Mouse (Mus musculus) ES-Bruce4 (cell line): ENCODE measurements around the gene Clcn6. TPM values are rescaled to one million over a fixed set of nuclear protein-coding genes. Genes with fewer than 3 reads are reported as not detected.

ENCODE experiments used
- H3K27ac ChIP-seq: 2 replicates; pipeline ENCODE4 v1.5.1; 2012; ENCODE audit warnings: low read length, inconsistent platforms; ENCODE audit not compliant: insufficient read depth
- H3K27me3 ChIP-seq: 2 replicates; pipeline ENCODE4 v1.6.1; 2012; ENCODE audit warnings: mild to moderate bottlenecking, low read length, inconsistent platforms; ENCODE audit not compliant: control insufficient read depth, poor library complexity, insufficient read depth, severe bottlenecking
- H3K36me3 ChIP-seq: 2 replicates; pipeline ENCODE4 v1.6.1; 2012; ENCODE audit warnings: inconsistent platforms, mild to moderate bottlenecking, low read length, moderate library complexity; ENCODE audit not compliant: control insufficient read depth, poor library complexity, insufficient read depth, severe bottlenecking
- H3K4me1 ChIP-seq: one replicate; pipeline ENCODE4 v1.8.1; 2011; ENCODE audit warnings: low read length; ENCODE audit not compliant: control insufficient read depth, insufficient read depth
- H3K4me3 ChIP-seq: 2 replicates; pipeline ENCODE4 v1.5.1; 2011; ENCODE audit warnings: low read depth, mild to moderate bottlenecking, low read length
- H3K9ac ChIP-seq: 2 replicates; pipeline ENCODE4 v1.6.1; 2012; ENCODE audit warnings: low read depth, mild to moderate bottlenecking, inconsistent platforms; ENCODE audit not compliant: poor library complexity, severe bottlenecking
- H3K9me3 ChIP-seq: replicated peaks from 2 replicates; pipeline ENCODE4 v1.6.1; 2012; ENCODE audit warnings: mild to moderate bottlenecking, low read length, inconsistent platforms; ENCODE audit not compliant: control insufficient read depth, poor library complexity, insufficient read depth, severe bottlenecking
- CTCF ChIP-seq: IDR thresholded peaks from one replicate; pipeline ENCODE4 v1.8.1; 2011; ENCODE audit warnings: low read depth, low read length
- EP300 ChIP-seq: IDR thresholded peaks from 2 replicates; pipeline ENCODE4 v1.6.1; 2011; ENCODE audit warnings: low read depth, low read length; ENCODE audit not compliant: insufficient read depth
- POLR2A ChIP-seq: IDR thresholded peaks from one replicate; pipeline ENCODE4 v1.8.1; 2011; ENCODE audit warnings: low read length; ENCODE audit not compliant: insufficient read depth
- polyA plus RNA-seq: library from polyadenylated mRNA; stranded (reverse); fragments of >200 nt; gene quantifications from 2 replicates; pipeline ENCODE4 v1.2.4, GENCODE M21; 2011; ENCODE audit warnings: low read depth; ENCODE audit not compliant: missing spikeins, insufficient read depth, insufficient read length

Gene Clcn6
- polyA plus RNA-seq, 1 experiment: 16.7 TPM

- Histone ChIP-seq H3K9ac (no peak overlapping the region), H3K4me1 (no peaks in the 10 kb centered on the region), H3K4me3 (no peak overlapping the region), H3K27ac (no peak overlapping the region), H3K36me3 (no peaks in the 10 kb centered on the region), H3K27me3 (no peaks in the 10 kb centered on the region), H3K9me3 (no peaks in the 10 kb centered on the region)
- TF ChIP-seq CTCF (no peak), POLR2A (no peak), EP300 (no peak)
Measured at GRCm38 (mm10) chr4:147969337-147969736, 69.3 kb downstream of the Clcn6 start.

- no peak overlapping the region for H3K9ac ChIP-seq
- TF ChIP-seq EP300 (no peak), CTCF (no peak), POLR2A (no peak)
- no peaks in the 10 kb centered on the region for H3K9me3 ChIP-seq
- H3K27me3 ChIP-seq: no peaks in the 10 kb centered on the region
- no peak overlapping the region for H3K4me3 ChIP-seq
- H3K36me3 ChIP-seq: no peaks in the 10 kb centered on the region
- no peaks in the 10 kb centered on the region for H3K4me1 ChIP-seq
- no peak overlapping the region for H3K27ac ChIP-seq
Measured at GRCm38 (mm10) chr4:147968816-147969215, 69.8 kb downstream of the Clcn6 start.

DNA sequence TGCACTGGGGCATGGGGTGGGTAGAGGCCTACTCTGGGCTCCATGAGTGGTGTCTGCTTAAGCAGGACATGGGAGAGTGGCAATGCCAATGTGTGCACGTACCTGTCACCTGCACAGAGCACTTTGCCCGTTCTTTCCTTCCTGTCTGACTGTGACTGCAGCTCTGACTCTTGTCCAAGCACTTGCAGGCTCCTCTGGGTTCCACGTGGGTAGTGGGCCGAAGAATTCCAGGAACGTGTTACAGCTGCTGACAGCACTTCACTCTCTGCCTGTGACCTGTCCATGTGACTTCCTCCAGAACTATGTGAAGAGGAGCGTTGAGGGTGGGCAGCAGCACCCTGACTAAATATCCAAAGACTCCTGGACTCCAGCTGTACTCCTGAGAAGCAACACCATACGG lies 72.9 kb downstream of the Clcn6 start:
- Histone ChIP-seq H3K9ac (no peak overlapping the region), H3K9me3 (no peaks in the 10 kb centered on the region), H3K27me3 (no peaks in the 10 kb centered on the region), H3K36me3 (no peaks in the 10 kb centered on the region), H3K27ac (no peak overlapping the region), H3K4me1 (no peaks in the 10 kb centered on the region), H3K4me3 (no peak overlapping the region)
- TF ChIP-seq CTCF (no peak), EP300 (no peak), POLR2A (no peak)

GRCm38 (mm10) chr4:147963623-147964022 lies 75.0 kb downstream of the Clcn6 start:
- TF ChIP-seq CTCF (no peak), POLR2A (no peak), EP300 (no peak)

GRCm38 (mm10) chr4:147962781-147963180 lies 75.8 kb downstream of the Clcn6 start:
- H3K4me1 ChIP-seq: no peaks in the 10 kb centered on the region
- no peaks in the 10 kb centered on the region for H3K27me3 ChIP-seq
- no peak for TF ChIP-seq CTCF
- TF ChIP-seq EP300: no peak
- TF ChIP-seq POLR2A: no peak
- H3K36me3 ChIP-seq: no peaks in the 10 kb centered on the region
- no peak overlapping the region for H3K9ac ChIP-seq
- no peak overlapping the region for H3K4me3 ChIP-seq
- no peak overlapping the region for H3K27ac ChIP-seq
- H3K9me3 ChIP-seq: no peaks in the 10 kb centered on the region

More at GRCm38 (mm10) chr4:147963623-147964022, 75.0 kb downstream of the Clcn6 start:
- Histone ChIP-seq H3K27me3 (no peaks in the 10 kb centered on the region), H3K27ac (no peak overlapping the region), H3K9ac (no peak overlapping the region), H3K4me1 (no peaks in the 10 kb centered on the region), H3K36me3 (no peaks in the 10 kb centered on the region), H3K4me3 (no peak overlapping the region), H3K9me3 (no peaks in the 10 kb centered on the region)

GRCm38 (mm10) chr4:147959881-147960831 lies 78.5 kb downstream of the Clcn6 start:
- no peak for TF ChIP-seq EP300
- TF ChIP-seq CTCF: peak; percentile 64
- H3K36me3 ChIP-seq: no peaks in the 10 kb centered on the region
- no peak overlapping the region for H3K27ac ChIP-seq
- no peak overlapping the region for H3K9ac ChIP-seq
- H3K4me3 ChIP-seq: no peak overlapping the region
- H3K4me1 ChIP-seq: no peaks in the 10 kb centered on the region
- no peaks in the 10 kb centered on the region for H3K9me3 ChIP-seq
- no peaks in the 10 kb centered on the region for H3K27me3 ChIP-seq
